Mouse (Mus musculus): ENCODE data around the gene Plxdc2. TPM values are rescaled to one million over a fixed set of nuclear protein-coding genes. Genes with fewer than 3 reads are reported as not detected.

The Plxdc2 gene
- polyA plus RNA-seq (2014; fragmentation: Nextera tagmentation; extraction: Ambion mirVana): 25.3 and 29.9 TPM in 2 replicates

DNA sequence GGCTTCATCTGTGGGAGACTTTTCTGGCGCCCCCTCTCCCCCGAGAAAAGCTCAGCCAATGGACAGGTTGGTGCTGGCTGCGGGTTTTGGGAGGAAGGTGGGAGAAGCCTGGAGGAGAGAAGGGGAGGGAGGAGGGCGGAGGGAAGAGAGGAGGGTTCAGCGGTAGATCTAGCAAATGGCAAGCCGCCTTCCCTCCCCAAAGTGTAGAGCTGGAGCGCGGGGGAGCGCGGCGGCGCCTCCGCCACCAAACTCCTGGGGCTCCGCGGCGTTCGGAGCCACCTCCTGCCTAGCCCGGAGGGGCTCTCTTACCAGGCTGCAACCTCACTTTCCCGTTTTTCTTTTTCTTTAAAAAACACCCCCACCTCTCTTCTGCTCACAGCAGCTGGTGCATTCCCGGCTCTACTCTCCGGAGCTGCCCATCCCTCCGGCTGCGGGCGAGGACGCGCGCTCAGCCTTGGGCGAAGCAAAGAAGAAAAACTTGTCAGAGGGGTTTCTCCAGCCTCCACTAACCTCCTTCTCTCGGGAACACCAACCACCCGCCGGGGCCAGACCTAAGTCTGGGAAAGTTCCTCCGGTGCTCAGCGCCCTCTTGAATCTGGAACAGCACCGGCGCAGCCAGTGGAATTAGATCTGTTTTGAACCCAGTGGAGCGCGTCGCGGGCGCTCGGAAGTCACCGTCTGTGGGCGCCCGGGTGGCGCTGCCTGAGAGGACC lies at the start of gene Plxdc2:
Gene Plxdc2, plus strand, starts transcription at position 199 of the 713 bp plus-strand sequence.
- Histone ChIP-seq H3K9me3 (ENCODE audit: control insufficient read depth, low read length) (no peaks in the 10 kb centered on the region), H3K4me1 (ENCODE audit: control insufficient read depth, insufficient read depth, low read length) (0 out of 2 replicates have a peak, but pooled peaks cover 2% of the 10 kb centered on the region), H3K9ac (replicated peaks; ENCODE audit: low read depth, low read length) (peak within 1 kb of the TSS; percentile 74), H3K4me2 (ENCODE audit: low read depth, low read length) (peak within 1 kb of the TSS; percentile 81), H3K4me3 (ENCODE audit: low read depth, low read length) (peak within 1 kb of the TSS; percentile 74), H3K27me3 (ENCODE audit: control insufficient read depth, insufficient read depth, low read length) (peaks cover 3% of the 10 kb centered on the region; the same call in 1 of the 2 replicates), H3K36me3 (ENCODE audit: control insufficient read depth, insufficient read depth, low read length) (no peaks in the 10 kb centered on the region), H3K27ac (ENCODE audit: low read depth, low read length) (peak within 1 kb of the TSS; percentile 78)
- under 1% methylated on average over 40 of the region's 45 CpGs for WGBS
- ATAC-seq (ENCODE audit: low read depth): peak; percentile 92

DNA sequence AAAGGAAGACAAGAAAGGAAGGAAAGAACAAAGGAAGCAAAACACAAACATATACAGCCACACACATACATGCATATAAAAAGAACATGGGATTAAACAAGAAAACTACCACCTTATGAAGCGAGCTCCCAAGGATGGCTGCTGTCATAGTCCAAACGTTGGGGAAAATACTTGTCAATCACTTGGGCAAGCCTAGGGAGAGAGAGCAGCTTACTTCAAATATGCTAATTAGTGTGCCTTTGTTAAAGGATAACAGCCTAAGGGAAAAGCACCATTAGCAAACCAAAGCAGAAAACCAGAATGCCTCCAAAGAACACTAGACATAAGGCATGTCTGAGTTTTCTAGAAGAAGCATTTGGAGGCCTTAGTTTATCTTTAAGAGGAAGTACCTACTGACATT lies 45.7 kb upstream of the Plxdc2 start:
- Histone ChIP-seq H3K4me2 (ENCODE audit: low read depth, low read length) (no peak overlapping the region), H3K9me3 (ENCODE audit: control insufficient read depth, low read length) (no peaks in the 10 kb centered on the region), H3K36me3 (ENCODE audit: control insufficient read depth, insufficient read depth, low read length) (no peaks in the 10 kb centered on the region), H3K27me3 (ENCODE audit: control insufficient read depth, insufficient read depth, low read length) (no peaks in the 10 kb centered on the region), H3K4me3 (ENCODE audit: low read depth, low read length) (no peak overlapping the region), H3K9ac (replicated peaks; ENCODE audit: low read depth, low read length) (no peak overlapping the region), H3K4me1 (ENCODE audit: control insufficient read depth, insufficient read depth, low read length) (no peaks in the 10 kb centered on the region), H3K27ac (ENCODE audit: low read depth, low read length) (no peak overlapping the region)
- WGBS: 46% methylated on average over 2 of the region's 2 CpGs
- no peak for ATAC-seq (ENCODE audit: low read depth)

DNA sequence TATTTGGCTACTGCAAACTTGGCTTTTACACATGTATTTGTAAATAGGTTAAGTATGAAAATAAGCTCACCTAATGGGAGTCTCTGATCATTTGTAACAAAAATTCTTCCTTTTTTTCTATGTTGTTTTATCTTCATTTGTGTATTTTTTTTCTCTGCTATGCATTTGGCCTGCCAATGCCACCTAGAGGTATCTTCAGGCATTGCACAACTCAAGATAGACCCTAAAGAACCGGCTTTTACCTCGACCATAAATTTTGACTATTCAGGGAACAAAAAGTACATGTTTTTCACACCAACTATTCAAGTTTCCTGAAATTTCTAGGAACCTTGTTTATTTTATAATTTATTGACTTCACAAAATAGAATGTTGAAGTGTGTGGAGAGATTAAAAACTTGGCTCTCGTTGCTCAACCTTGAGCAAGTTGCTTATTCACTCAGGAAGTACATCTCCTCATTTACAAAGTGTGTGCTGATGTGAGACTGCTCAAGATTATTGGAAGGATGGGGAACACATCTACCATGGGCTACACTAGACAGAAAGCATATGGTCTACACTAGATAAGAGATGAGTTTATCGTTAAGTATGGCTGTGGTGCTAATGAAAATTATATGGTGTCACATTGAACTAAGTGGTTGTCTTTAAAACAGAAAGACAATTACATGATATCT lies 43.6 kb upstream of the Plxdc2 start:
- Histone ChIP-seq H3K4me2 (ENCODE audit: low read depth, low read length) (no peak overlapping the region), H3K4me1 (ENCODE audit: control insufficient read depth, insufficient read depth, low read length) (no peaks in the 10 kb centered on the region), H3K36me3 (ENCODE audit: control insufficient read depth, insufficient read depth, low read length) (no peaks in the 10 kb centered on the region), H3K27me3 (ENCODE audit: control insufficient read depth, insufficient read depth, low read length) (no peaks in the 10 kb centered on the region), H3K9ac (replicated peaks; ENCODE audit: low read depth, low read length) (no peak overlapping the region), H3K27ac (ENCODE audit: low read depth, low read length) (no peak overlapping the region), H3K4me3 (ENCODE audit: low read depth, low read length) (no peak overlapping the region), H3K9me3 (ENCODE audit: control insufficient read depth, low read length) (no peaks in the 10 kb centered on the region)
- 63% methylated on average over 4 of the region's 4 CpGs for WGBS
- ATAC-seq (ENCODE audit: low read depth): no peak

DNA sequence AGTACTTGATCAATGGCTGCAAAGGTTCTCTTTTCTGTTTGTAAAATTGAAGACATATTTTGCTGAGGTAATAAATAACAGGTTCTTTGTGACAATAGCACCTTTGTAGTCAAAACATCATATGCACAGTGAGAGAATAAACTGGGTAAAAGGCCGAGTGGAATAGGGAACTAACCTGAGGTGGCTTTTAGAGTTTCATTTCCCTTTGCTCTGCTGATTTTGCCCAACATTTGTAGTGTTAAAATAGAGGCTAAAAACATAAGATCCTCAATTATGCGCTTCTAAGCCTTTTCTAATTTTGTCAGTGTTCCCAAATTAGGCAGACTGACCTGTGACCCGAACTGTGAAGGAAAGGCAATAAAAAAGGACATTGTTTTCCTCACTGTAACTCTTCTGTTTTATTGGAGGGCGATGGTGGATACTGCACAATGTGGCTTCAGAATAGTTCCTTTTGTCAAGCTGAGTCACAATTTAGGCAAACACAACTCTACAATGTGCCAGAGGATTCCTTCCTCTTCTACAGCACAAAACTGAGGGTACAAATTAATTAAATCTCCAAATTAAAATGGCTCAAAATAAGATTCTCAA lies 20.8 kb upstream of the Plxdc2 start:
- H3K27me3 ChIP-seq (ENCODE audit: control insufficient read depth, insufficient read depth, low read length): no peaks in the 10 kb centered on the region
- ATAC-seq (ENCODE audit: low read depth): no peak
- H3K36me3 ChIP-seq (ENCODE audit: control insufficient read depth, insufficient read depth, low read length): no peaks in the 10 kb centered on the region
- no peaks in the 10 kb centered on the region for H3K4me1 ChIP-seq (ENCODE audit: control insufficient read depth, insufficient read depth, low read length)
- no peaks in the 10 kb centered on the region for H3K9me3 ChIP-seq (ENCODE audit: control insufficient read depth, low read length)
- WGBS: 15% methylated on average over 4 of the region's 4 CpGs
- H3K27ac ChIP-seq (ENCODE audit: low read depth, low read length): no peak overlapping the region
- H3K9ac ChIP-seq (replicated peaks; ENCODE audit: low read depth, low read length): no peak overlapping the region
- H3K4me2 ChIP-seq (ENCODE audit: low read depth, low read length): no peak overlapping the region
- H3K4me3 ChIP-seq (ENCODE audit: low read depth, low read length): no peak overlapping the region

DNA sequence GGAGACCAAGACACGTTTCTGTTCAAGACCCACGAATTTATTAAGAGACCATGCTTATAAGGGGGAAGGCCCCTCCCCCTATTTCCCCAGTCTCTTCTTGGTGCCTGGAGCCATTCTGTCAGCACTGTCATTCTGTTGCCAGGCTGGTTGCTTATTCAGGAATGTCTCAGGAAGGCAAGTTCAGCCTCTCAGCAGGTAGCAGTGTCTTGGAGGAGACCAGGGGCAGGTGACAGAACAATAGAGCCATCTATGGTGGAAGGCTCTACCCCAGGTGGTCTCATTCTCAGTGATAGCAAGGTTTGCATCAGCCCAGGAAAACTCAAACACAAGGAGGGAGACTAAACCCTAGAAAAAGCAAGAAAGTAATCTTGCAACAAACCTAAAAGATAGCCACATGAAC lies 11.5 kb upstream of the Plxdc2 start:
- ATAC-seq (ENCODE audit: low read depth): no peak
- no peak overlapping the region for H3K4me3 ChIP-seq (ENCODE audit: low read depth, low read length)
- no peak overlapping the region for H3K4me2 ChIP-seq (ENCODE audit: low read depth, low read length)
- H3K36me3 ChIP-seq (ENCODE audit: control insufficient read depth, insufficient read depth, low read length): no peaks in the 10 kb centered on the region
- H3K9ac ChIP-seq (replicated peaks; ENCODE audit: low read depth, low read length): no peak overlapping the region
- no peak overlapping the region for H3K27ac ChIP-seq (ENCODE audit: low read depth, low read length)
- no peaks in the 10 kb centered on the region for H3K4me1 ChIP-seq (ENCODE audit: control insufficient read depth, insufficient read depth, low read length)
- WGBS: 49% methylated on average over 2 of the region's 2 CpGs
- no peaks in the 10 kb centered on the region for H3K27me3 ChIP-seq (ENCODE audit: control insufficient read depth, insufficient read depth, low read length)
- no peaks in the 10 kb centered on the region for H3K9me3 ChIP-seq (ENCODE audit: control insufficient read depth, low read length)

DNA sequence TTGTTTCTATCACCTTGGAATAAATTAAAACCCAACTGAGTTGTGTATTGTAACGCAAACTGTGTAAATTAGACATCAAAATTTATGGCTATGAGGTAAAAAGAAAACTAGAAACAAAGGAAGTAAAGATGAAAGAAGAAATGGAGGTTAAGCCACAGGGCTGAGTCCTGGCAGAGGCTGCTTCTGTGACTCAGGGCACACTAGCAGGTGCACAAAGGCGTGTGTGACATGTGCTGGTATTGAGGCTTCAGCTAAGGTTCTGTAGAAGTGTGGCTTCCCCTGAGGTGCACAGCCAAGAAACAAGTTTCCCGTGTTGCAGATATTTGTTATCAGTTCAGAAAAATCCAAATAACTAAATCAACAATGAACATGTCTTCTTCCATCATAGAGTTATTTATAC lies 5.0 kb upstream of the Plxdc2 start:
- Histone ChIP-seq H3K4me1 (ENCODE audit: control insufficient read depth, insufficient read depth, low read length) (0 out of 2 replicates have a peak, but pooled peaks cover 2% of the 10 kb centered on the region), H3K9me3 (ENCODE audit: control insufficient read depth, low read length) (no peaks in the 10 kb centered on the region), H3K9ac (replicated peaks; ENCODE audit: low read depth, low read length) (no peak overlapping the region), H3K36me3 (ENCODE audit: control insufficient read depth, insufficient read depth, low read length) (no peaks in the 10 kb centered on the region), H3K4me2 (ENCODE audit: low read depth, low read length) (no peak overlapping the region), H3K27me3 (ENCODE audit: control insufficient read depth, insufficient read depth, low read length) (no peaks in the 10 kb centered on the region), H3K4me3 (ENCODE audit: low read depth, low read length) (no peak overlapping the region), H3K27ac (ENCODE audit: low read depth, low read length) (no peak overlapping the region)
- 50% methylated on average over 3 of the region's 3 CpGs for WGBS
- no peak for ATAC-seq (ENCODE audit: low read depth)

DNA sequence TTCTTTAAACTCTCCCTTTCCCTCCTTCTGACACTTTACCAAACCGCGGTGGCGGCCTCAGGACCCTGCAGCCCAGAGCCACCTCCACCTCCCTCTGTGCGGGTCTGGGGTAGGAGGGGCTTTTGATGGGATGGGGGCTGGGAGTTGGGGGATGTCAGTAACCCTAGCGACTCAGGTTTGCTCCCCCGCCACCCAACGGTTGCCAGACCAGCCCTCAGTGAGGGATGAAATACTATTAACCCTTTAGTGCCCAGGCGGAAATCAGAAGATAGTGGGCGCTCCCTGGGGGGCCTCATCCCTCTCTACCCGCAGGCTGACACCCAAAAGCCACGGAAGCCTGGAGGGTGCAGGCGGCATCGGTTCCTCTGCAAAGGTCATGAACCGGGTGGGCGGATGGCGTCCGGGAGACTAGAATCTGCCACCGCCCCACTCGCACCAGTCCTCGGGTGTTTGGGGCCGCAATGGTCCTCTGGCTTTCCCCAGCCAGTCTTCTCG lies 446 bp upstream of the Plxdc2 start:
- Histone ChIP-seq H3K4me1 (ENCODE audit: control insufficient read depth, insufficient read depth, low read length) (0 out of 2 replicates have a peak, but pooled peaks cover 2% of the 10 kb centered on the region), H3K9ac (replicated peaks; ENCODE audit: low read depth, low read length) (peak overlapping the region; percentile 74), H3K4me2 (ENCODE audit: low read depth, low read length) (peak overlapping the region; percentile 81), H3K27ac (ENCODE audit: low read depth, low read length) (peak overlapping the region; percentile 78), H3K36me3 (ENCODE audit: control insufficient read depth, insufficient read depth, low read length) (no peaks in the 10 kb centered on the region), H3K9me3 (ENCODE audit: control insufficient read depth, low read length) (no peaks in the 10 kb centered on the region), H3K4me3 (ENCODE audit: low read depth, low read length) (peak overlapping the region; percentile 74), H3K27me3 (ENCODE audit: control insufficient read depth, insufficient read depth, low read length) (peaks cover 3% of the 10 kb centered on the region; the same call in 1 of the 2 replicates)
- 0% methylated on average over 22 of the region's 22 CpGs for WGBS
- ATAC-seq (ENCODE audit: low read depth): peak; percentile 93

DNA sequence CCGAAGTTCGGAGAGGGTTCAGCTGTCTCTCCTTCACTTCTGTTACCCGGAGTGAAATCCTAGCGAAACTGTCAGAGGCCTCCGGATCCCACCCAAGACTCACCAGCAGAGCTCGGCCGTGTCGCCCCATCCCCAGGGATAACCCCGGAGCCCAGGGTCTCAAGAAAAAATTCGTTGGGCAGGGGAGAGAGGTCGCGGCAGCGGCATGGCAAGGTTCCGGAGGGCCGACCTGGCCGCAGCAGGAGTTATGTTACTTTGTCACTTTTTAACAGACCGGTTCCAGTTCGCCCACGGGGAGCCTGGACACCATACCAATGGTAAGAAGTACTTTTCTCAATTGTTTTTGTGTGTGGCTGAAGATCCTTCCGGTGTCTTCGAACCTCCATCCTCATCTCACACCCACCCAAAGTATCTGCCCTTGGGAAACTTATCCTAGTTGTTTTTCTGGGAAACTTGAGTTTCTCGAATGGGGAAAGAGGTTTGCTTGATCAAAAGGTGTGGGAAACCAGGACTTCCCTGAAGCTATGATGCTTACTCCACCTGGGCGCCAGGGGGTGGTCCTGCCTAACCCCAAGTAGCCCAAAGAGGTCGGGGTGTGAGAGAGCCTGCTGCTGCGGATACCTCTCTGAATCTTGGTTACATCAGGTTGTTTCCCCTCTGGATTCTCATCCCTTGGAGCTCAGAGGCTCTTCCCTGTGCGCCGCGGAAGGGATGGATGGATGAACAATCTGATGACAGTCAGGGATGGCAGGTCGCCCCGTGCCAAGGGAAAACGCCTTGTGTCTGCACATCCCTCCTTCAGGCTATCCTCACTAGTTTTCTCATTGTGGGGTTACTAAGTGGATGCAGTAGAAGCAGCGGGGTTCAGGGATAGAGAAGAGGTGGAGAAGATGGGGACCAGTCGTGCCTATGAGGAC lies 1.1 kb downstream of the Plxdc2 start:
- no peaks in the 10 kb centered on the region for H3K36me3 ChIP-seq (ENCODE audit: control insufficient read depth, insufficient read depth, low read length)
- peaks cover 3% of the 10 kb centered on the region; the same call in 1 of the 2 replicates for H3K27me3 ChIP-seq (ENCODE audit: control insufficient read depth, insufficient read depth, low read length)
- peak overlapping the region; percentile 74 for H3K4me3 ChIP-seq (ENCODE audit: low read depth, low read length)
- no peaks in the 10 kb centered on the region for H3K9me3 ChIP-seq (ENCODE audit: control insufficient read depth, low read length)
- 2% methylated on average over 33 of the region's 33 CpGs for WGBS
- ATAC-seq (ENCODE audit: low read depth): 0 out of 2 replicates have a peak, but pooled peaks have one; percentile 2
- H3K4me1 ChIP-seq (ENCODE audit: control insufficient read depth, insufficient read depth, low read length): 0 out of 2 replicates have a peak, but pooled peaks cover 2% of the 10 kb centered on the region
- H3K4me2 ChIP-seq (ENCODE audit: low read depth, low read length): peak overlapping the region; percentile 81
- 0 out of 2 replicates have a peak overlapping the region, but pooled peaks have one; percentile 78 for H3K27ac ChIP-seq (ENCODE audit: low read depth, low read length)
- peak overlapping the region; percentile 74 for H3K9ac ChIP-seq (replicated peaks; ENCODE audit: low read depth, low read length)
